Mouse (Mus musculus) liver, embryonic 15.5 days (tissue): ENCODE measurements around the gene Gm42878. TPM values are rescaled to one million over a fixed set of nuclear protein-coding genes. Genes with fewer than 3 reads are reported as not detected.

Source experiments
- ATAC-seq: fragments of 200-750 bp; cut with Nextera tagmentation; 2 replicates; pipeline ENCODE4 v1.8.0; 2017; ENCODE audit warnings: moderate number of reproducible peaks, mild to moderate bottlenecking, moderate library complexity; ENCODE audit not compliant: insufficient read depth
- H3K27ac ChIP-seq: fragments of 300-500 bp; sonication (generic); replicated peaks from 2 replicates; pipeline ENCODE4 v1.5.1; 2015; ENCODE audit warnings: mild to moderate bottlenecking, inconsistent platforms
- H3K27me3 ChIP-seq: fragments of 300-500 bp; sonication (generic); 2 replicates; pipeline ENCODE4 v1.6.1; 2015; ENCODE audit warnings: mild to moderate bottlenecking, inconsistent platforms
- H3K36me3 ChIP-seq: fragments of 300-500 bp; sonication (generic); replicated peaks from 2 replicates; pipeline ENCODE4 v1.6.1; 2015; ENCODE audit warnings: moderate library complexity, mild to moderate bottlenecking, inconsistent platforms
- H3K4me1 ChIP-seq: fragments of 300-500 bp; sonication (generic); replicated peaks from 2 replicates; pipeline ENCODE4 v1.6.1; 2015; ENCODE audit warnings: inconsistent platforms
- H3K4me2 ChIP-seq: fragments of 300-500 bp; sonication (generic); 2 replicates; pipeline ENCODE4 v1.6.1; 2015; ENCODE audit warnings: moderate library complexity, mild to moderate bottlenecking, inconsistent platforms
- H3K4me3 ChIP-seq: fragments of 300-500 bp; sonication (generic); replicated peaks from 2 replicates; pipeline ENCODE4 v1.5.1; 2015; ENCODE audit warnings: mild to moderate bottlenecking, inconsistent platforms
- H3K9ac ChIP-seq: fragments of 300-500 bp; sonication (generic); 2 replicates; pipeline ENCODE4 v1.6.1; 2015; ENCODE audit warnings: moderate library complexity, mild to moderate bottlenecking, inconsistent platforms
- H3K9me3 ChIP-seq: fragments of 300-500 bp; sonication (generic); replicated peaks from 2 replicates; pipeline ENCODE4 v1.6.1; 2016; ENCODE audit warnings: inconsistent platforms
- WGBS: fragments of 180-500 bp; shearing (Covaris S2); methylation state at CpG from one replicate; pipeline ENCODE4 v1.1.7; 2015; ENCODE audit warnings: mixed read lengths; ENCODE audit not compliant: insufficient replicate concordance; 5-methylcytosine and 5-hydroxymethylcytosine counted together
- polyA plus RNA-seq: library from polyadenylated mRNA; unstranded; fragments of >200 nt; fragmentation: Nextera tagmentation; extraction: Ambion mirVana; gene quantifications from 2 replicates; pipeline ENCODE4 v1.2.1, GENCODE M21; 2015

Gm42878 gene
- polyA plus RNA-seq, 1 experiment from 2014 or later = not detected

GRCm38 (mm10) chr5:121484801-121485200 is 60.5 kb downstream of the Gm42878 start:
- Histone ChIP-seq H3K4me3 (no peak overlapping the region), H3K27ac (no peak overlapping the region), H3K36me3 (no peaks in the 10 kb centered on the region), H3K4me1 (no peaks in the 10 kb centered on the region), H3K4me2 (no peak overlapping the region), H3K27me3 (no peaks in the 10 kb centered on the region), H3K9me3 (no peaks in the 10 kb centered on the region), H3K9ac (no peak overlapping the region)
- ATAC-seq = no peak
- 61% methylated on average over 5 of the region's 5 CpGs for WGBS

GRCm38 (mm10) chr5:121477680-121478079 is 67.6 kb downstream of the Gm42878 start:
- Histone ChIP-seq H3K9ac (no peak overlapping the region), H3K4me3 (no peak overlapping the region), H3K9me3 (no peaks in the 10 kb centered on the region), H3K36me3 (no peaks in the 10 kb centered on the region), H3K4me1 (peaks cover 39% of the 10 kb centered on the region), H3K27ac (no peak overlapping the region), H3K27me3 (no peaks in the 10 kb centered on the region), H3K4me2 (no peak overlapping the region)
- ATAC-seq = no peak
- 29% methylated on average over 3 of the region's 3 CpGs for WGBS

- ATAC-seq = peak; percentile 85
- no peaks in the 10 kb centered on the region for H3K9me3 ChIP-seq
- H3K4me1 ChIP-seq = peaks cover 53% of the 10 kb centered on the region
- H3K4me2 ChIP-seq = peak overlapping the region; percentile 21; the same call in 1 of the 2 replicates
- H3K27ac ChIP-seq = peak overlapping the region; percentile 71
- no peaks in the 10 kb centered on the region for H3K36me3 ChIP-seq
- no peak overlapping the region for H3K4me3 ChIP-seq
- whole genome bisulfite sequencing = 23% methylated on average over 1 of the region's 1 CpGs
- no peaks in the 10 kb centered on the region for H3K27me3 ChIP-seq
- H3K9ac ChIP-seq = no peak overlapping the region
Observed at GRCm38 (mm10) chr5:121476040-121476439, 69.2 kb downstream of the Gm42878 start.

GRCm38 (mm10) chr5:121474610-121475009 is 70.7 kb downstream of the Gm42878 start:
- H3K4me1 ChIP-seq = peaks cover 67% of the 10 kb centered on the region
- H3K9ac ChIP-seq = no peak overlapping the region; the same call in 1 of the 2 replicates
- H3K27me3 ChIP-seq = no peaks in the 10 kb centered on the region
- H3K36me3 ChIP-seq = no peaks in the 10 kb centered on the region
- no peak for ATAC-seq
- no peaks in the 10 kb centered on the region for H3K9me3 ChIP-seq
- 70% methylated on average over 7 of the region's 7 CpGs for WGBS
- H3K4me3 ChIP-seq = no peak overlapping the region
- H3K27ac ChIP-seq = no peak overlapping the region; the same call in 1 of the 2 replicates
- H3K4me2 ChIP-seq = no peak overlapping the region

GRCm38 (mm10) chr5:121472411-121472810 is 72.9 kb downstream of the Gm42878 start:
- H3K9me3 ChIP-seq = no peaks in the 10 kb centered on the region
- no peaks in the 10 kb centered on the region for H3K27me3 ChIP-seq
- H3K4me2 ChIP-seq = no peak overlapping the region
- no peak overlapping the region for H3K9ac ChIP-seq
- H3K4me3 ChIP-seq = no peak overlapping the region
- WGBS = 78% methylated on average over 2 of the region's 2 CpGs
- H3K4me1 ChIP-seq = peaks cover 66% of the 10 kb centered on the region
- H3K36me3 ChIP-seq = no peaks in the 10 kb centered on the region
- H3K27ac ChIP-seq = 0 out of 2 replicates have a peak overlapping the region, but pooled peaks have one; percentile 35
- ATAC-seq = no peak

- no peak for ATAC-seq
- H3K27ac ChIP-seq = no peak overlapping the region
Observed at GRCm38 (mm10) chr5:121469566-121469965, 75.7 kb downstream of the Gm42878 start.

More at GRCm38 (mm10) chr5:121469566-121469965, 75.7 kb downstream of the Gm42878 start:
- H3K4me1 ChIP-seq = peaks cover 40% of the 10 kb centered on the region
- H3K36me3 ChIP-seq = no peaks in the 10 kb centered on the region
- H3K9ac ChIP-seq = 0 out of 2 replicates have a peak overlapping the region, but pooled peaks have one; percentile 6
- H3K9me3 ChIP-seq = no peaks in the 10 kb centered on the region
- H3K27me3 ChIP-seq = no peaks in the 10 kb centered on the region
- no peak overlapping the region for H3K4me3 ChIP-seq
- no peak overlapping the region for H3K4me2 ChIP-seq
- 29% methylated on average over 3 of the region's 3 CpGs for WGBS

Other genes with a start within 250 kb of the Gm42878 start
- gene Trafd1, start 159.8 kb downstream of the Gm42878 start, polyA plus RNA-seq = 22.8 and 25.9 TPM in 2 replicates
- gene Naa25, start 147.5 kb downstream of the Gm42878 start, polyA plus RNA-seq = 19.2 and 20.0 TPM in 2 replicates
- gene Tmem116, start 93.6 kb downstream of the Gm42878 start, polyA plus RNA-seq = 0.39 and 0.81 TPM in 2 replicates
- 87.0 and 94.4 TPM in 2 replicates for gene Erp29, start 93.0 kb downstream of the Gm42878 start, polyA plus RNA-seq
- not detected in 2 replicates for gene Adam1b, start 42.0 kb downstream of the Gm42878 start, polyA plus RNA-seq
- 0.21 and 0.41 TPM in 2 replicates for gene Adam1a, start within 50 bp of the Gm42878 start, polyA plus RNA-seq
- 22.9 and 30.0 TPM in 2 replicates for gene Mapkapk5, start 423 bp upstream of the Gm42878 start, polyA plus RNA-seq
- gene Aldh2, start 48.3 kb upstream of the Gm42878 start, polyA plus RNA-seq = 181 and 210 TPM in 2 replicates
- gene Acad12, start 73.5 kb upstream of the Gm42878 start, polyA plus RNA-seq = 1.2 and 2.4 TPM in 2 replicates
- 3.2 and 4.0 TPM in 2 replicates for gene Acad10, start 115.0 kb upstream of the Gm42878 start, polyA plus RNA-seq
- gene Brap, start 115.1 kb upstream of the Gm42878 start, polyA plus RNA-seq = 22.1 and 27.5 TPM in 2 replicates
- 20.4 and 23.0 TPM in 2 replicates for gene Atxn2, start 165.9 kb upstream of the Gm42878 start, polyA plus RNA-seq